Mouse (Mus musculus) forebrain, embryonic 12.5 days (tissue): ENCODE measurements around the gene Tmco2. TPM values are rescaled to one million over a fixed set of nuclear protein-coding genes. Genes with fewer than 3 reads are reported as not detected.

ENCODE experiments used
- ATAC-seq: fragments of 200-750 bp; cut with Nextera tagmentation; 2 replicates; pipeline ENCODE4 v1.8.0; 2017; ENCODE audit warnings: moderate TSS enrichment; ENCODE audit not compliant: low FRiP score
- H3K27ac ChIP-seq: fragments of 300-500 bp; sonication (generic); 2 replicates; pipeline ENCODE4 v1.5.1; 2016; ENCODE audit warnings: mild to moderate bottlenecking
- H3K27me3 ChIP-seq: fragments of 300-500 bp; sonication (generic); 2 replicates; pipeline ENCODE4 v1.6.1; 2016; ENCODE audit warnings: mild to moderate bottlenecking
- H3K36me3 ChIP-seq: fragments of 300-500 bp; sonication (generic); replicated peaks from 2 replicates; pipeline ENCODE4 v1.6.1; 2016; ENCODE audit warnings: mild to moderate bottlenecking
- H3K4me1 ChIP-seq: fragments of 300-500 bp; sonication (generic); 2 replicates; pipeline ENCODE4 v1.6.1; 2016
- H3K4me2 ChIP-seq: fragments of 300-500 bp; sonication (generic); 2 replicates; pipeline ENCODE4 v1.6.1; 2016; ENCODE audit warnings: mild to moderate bottlenecking, moderate library complexity
- H3K4me3 ChIP-seq: fragments of 300-500 bp; sonication (generic); replicated peaks from 2 replicates; pipeline ENCODE4 v1.5.1; 2016; ENCODE audit warnings: mild to moderate bottlenecking
- H3K9ac ChIP-seq: fragments of 300-500 bp; sonication (generic); 2 replicates; pipeline ENCODE4 v1.6.1; 2016; ENCODE audit warnings: mild to moderate bottlenecking
- H3K9me3 ChIP-seq: fragments of 300-500 bp; sonication (generic); 2 replicates; pipeline ENCODE4 v1.6.1; 2016
- WGBS: fragments of 180-500 bp; shearing (Covaris S2); methylation state at CpG from one replicate; pipeline ENCODE4 v1.1.7; 2016; 5-methylcytosine and 5-hydroxymethylcytosine counted together
- polyA plus RNA-seq: library from polyadenylated mRNA; unstranded; fragments of >200 nt; fragmentation: Nextera tagmentation; extraction: Ambion mirVana; gene quantifications from 2 replicates; pipeline ENCODE4 v1.2.1, GENCODE M21; 2016

Gene Tmco2
- polyA plus RNA-seq, 1 experiment from 2014 or later: not detected

DNA sequence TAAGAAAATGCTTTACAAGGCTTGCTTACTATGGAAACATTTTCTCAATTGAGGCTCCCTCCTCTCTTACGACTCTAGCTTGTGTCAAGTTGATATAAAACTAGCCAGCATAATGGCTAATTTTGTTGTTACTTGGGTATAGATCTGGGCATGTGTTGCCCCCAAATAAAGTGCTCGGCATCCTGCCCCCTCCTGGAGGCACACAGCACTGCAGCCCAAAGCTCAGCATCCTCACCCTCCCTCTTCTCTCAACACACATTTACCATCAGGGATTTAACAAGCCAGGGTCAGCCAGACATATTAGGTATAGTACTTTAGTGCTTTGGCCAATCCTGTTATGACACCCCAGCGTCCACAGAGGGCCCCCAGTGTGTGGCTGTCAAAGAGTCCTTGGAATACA is 52.7 kb downstream of the Tmco2 start:
- Histone ChIP-seq H3K4me3 (no peak overlapping the region), H3K9me3 (no peaks in the 10 kb centered on the region), H3K27ac (no peak overlapping the region), H3K27me3 (peaks cover 18% of the 10 kb centered on the region), H3K4me2 (no peak overlapping the region), H3K9ac (no peak overlapping the region), H3K36me3 (peaks cover 14% of the 10 kb centered on the region), H3K4me1 (peaks cover 13% of the 10 kb centered on the region; the same call in 1 of the 2 replicates)
- WGBS: 43% methylated on average over 3 of the region's 3 CpGs
- no peak for ATAC-seq

Other genes with a start within 250 kb of the Tmco2 start
- 36.3 and 38.3 TPM in 2 replicates for gene Exo5, start 184.2 kb downstream of the Tmco2 start, polyA plus RNA-seq
- 9.5 and 9.6 TPM in 2 replicates for gene Zfp69, start 157.5 kb downstream of the Tmco2 start, polyA plus RNA-seq
- gene Smap2, start 92.0 kb downstream of the Tmco2 start, polyA plus RNA-seq: 28.2 and 29.1 TPM in 2 replicates
- gene Col9a2, start 69.8 kb downstream of the Tmco2 start, polyA plus RNA-seq: 5.6 and 7.9 TPM in 2 replicates
- 33.3 and 35.0 TPM in 2 replicates for gene Zmpste24, start 11.0 kb downstream of the Tmco2 start, polyA plus RNA-seq
- gene Rlf, start 105.9 kb upstream of the Tmco2 start, polyA plus RNA-seq: 34.2 and 34.5 TPM in 2 replicates
- gene Gm12888, start 215.7 kb upstream of the Tmco2 start, polyA plus RNA-seq: not detected in 2 replicates